Mouse (Mus musculus) telencephalon, adult 2 months (tissue): ENCODE data around the gene Sh3pxd2a.

Experiments
- DNase-seq: peaks from one replicate; pipeline ENCODE4 v3.0.0-alpha.2; 2011; ENCODE audit warnings: low read depth, low spot score

Sh3pxd2a gene

DNA sequence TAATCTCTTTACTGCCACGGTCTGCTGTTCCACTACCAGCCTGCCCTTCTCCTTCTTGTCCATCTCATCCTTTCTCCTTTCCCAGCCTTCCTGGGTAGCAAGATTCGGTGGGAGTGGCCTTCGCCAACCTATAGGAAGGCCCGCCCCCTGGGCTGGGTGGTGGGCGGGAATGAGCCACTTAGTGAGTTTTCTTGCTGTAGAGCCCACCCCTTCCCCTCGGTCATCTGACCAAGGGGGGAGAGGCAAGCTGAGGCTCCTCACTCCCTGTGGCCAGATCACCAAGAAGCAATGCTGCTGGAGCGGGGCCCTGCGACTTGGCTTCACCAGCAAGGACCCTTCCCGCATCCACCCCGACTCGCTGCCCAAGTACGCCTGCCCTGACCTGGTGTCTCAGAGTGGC is 224.1 kb downstream of the Sh3pxd2a start:
- DNase-seq: no peak

DNA sequence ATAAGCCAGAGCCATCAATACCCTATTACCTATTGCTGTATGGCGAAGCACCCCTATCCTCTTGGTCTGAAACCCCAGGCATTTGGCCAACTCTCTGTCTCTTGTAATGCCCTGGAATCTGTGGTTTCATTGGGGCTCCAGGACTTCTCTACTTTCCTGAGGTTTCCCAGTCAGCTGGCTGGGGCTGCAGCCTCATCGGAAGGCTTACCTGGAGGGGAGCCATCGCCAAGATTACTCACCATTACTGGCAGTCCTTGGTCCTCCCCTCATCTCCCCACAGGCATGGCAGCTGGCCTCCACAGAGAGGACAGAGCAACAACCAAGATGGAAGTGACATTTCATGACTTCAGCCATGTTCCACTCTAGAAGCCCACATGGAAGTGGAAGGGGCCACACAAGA is 231.1 kb downstream of the Sh3pxd2a start:
- DNase-seq: no peak

DNA sequence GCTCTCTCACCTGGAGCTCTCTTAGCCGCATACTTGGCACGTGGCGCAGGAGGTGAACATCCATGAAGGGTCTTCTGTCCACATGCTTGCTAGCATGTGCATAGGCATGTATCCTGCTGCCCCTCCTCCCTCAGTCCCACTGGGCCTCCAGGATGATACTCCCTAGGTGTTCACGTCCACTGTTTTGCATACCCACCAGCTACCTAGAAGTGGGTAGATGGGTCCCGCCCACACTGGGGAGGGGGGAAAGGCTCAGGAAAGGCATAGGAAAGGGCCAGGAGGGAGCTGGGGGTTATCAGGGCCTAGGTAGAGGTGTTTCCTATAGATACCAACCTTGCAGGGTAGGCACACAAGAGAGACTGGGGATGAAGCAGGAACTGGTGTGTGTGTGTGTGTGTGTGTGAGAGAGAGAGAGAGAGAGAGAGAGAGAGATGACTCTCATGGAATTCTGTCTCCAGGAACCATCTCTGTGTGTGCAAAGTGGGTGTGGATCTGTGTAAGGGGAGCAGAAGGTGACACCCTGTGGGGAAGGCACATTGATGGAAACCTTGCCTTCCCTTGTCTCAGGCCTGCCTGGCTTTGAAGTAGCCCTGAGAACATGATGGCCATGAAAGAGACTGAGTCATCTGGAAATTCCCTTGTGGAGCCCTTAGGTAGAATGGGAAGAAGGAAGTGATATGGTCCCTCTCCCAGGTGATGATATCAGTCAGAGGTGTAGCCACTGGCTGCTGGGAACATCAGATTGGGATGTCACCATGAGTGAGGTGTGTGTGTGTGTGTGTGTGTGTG is 231.9 kb downstream of the Sh3pxd2a start:
- no peak for DNase-seq

DNA sequence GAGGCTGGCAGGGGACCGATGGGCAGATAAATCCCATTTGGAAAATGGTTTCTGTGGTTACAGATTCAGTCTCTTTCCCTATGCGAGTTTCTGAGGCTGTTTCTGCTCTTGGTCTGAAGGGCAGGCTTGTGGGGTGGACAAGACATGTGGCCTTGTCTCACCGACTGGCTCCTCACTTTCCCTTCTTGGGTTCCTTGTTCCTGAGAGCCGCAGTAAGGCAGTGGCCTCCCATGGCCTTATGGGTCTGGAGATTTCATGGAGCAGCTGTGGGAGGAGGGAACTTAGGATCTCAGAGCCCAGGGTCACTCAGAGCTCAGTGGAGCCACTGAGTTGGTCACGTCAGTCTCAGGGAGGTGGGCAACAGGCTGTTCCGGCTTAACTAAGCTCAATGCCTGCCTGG is 232.8 kb downstream of the Sh3pxd2a start:
- no peak for DNase-seq

DNA sequence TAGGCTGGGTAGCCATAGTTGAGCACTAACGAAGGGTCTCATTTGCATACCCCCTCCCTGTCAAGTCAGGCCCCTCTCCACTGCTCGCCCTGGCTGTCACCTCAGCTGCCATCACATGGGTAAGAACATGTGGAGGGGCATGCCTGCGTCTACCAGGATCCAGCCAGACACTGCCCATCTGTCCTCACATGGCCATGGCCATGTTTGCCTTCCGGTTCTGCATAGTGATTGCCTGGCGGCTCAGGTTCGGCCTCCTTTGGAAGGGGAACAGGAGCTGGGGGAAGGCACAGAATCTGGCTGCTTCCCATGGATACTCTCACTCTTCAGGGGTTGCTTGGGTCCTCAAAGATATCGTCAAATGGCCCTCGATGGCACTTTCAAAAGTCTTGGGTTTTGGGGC is 233.5 kb downstream of the Sh3pxd2a start:
- DNase-seq: no peak

DNA sequence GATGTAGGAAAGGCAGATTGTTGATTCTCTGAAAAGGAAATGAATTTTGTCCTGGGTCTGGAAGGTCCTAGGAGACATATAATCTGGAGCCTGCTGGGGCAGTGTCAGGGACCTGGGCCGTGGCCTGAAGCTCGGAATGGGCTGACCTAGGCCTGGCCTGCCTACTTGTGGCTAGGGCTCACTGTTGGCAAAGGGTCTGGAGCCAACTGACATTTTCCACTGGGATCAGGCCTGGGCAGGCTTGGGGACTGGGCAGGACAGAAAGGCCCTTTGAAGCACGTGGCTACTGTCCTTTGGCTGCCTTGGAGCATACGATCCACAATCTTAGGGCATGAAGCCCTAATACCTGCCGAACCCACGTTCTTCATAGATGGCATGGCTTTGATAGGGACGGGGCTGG is 234.1 kb downstream of the Sh3pxd2a start:
- DNase-seq: no peak

DNA sequence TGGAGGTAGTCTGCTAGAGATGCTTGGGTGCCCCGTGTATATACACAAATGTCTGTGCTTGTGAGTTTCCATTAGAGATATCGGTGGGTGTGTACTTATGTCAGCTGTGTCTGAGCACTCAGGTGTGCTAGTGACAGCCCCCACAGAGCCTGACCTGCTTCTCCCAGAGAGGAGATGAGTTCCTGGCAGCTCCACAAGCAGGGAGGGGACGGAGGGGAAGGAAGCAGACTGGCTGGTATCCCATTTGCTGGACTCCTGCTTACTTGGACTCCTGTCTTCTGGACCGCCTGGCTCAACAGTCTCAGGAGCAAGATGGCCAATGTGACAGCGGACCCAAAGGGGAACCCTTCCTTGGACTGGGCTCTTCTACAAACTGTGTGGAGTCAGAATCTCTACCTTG is 234.7 kb downstream of the Sh3pxd2a start:
- no peak for DNase-seq

DNA sequence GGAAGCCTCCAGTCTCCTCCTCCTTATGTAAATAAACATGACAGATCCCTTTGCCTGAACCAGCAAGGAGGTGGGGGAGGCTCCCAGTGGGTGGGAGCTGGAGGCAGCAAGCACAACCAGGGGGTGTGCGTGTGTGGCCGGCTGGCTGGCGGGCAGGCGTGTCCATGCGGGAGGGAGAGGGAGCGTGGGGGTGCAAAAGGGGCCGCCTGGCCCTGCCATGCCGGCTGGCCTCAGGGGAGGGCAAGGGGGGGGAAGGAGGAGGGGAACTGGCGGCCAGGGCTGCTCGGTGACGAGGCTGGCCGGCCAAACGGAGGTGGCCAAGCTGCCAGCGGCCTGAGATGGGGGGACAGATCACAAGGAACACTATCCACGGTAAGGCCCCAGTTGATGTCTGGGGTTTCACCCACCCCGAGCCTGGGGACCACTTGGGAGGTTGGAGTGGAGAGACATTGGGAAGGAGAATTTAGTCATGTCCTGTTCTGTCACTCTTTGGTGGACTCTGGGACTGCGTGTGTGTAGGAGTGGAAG is 235.4 kb downstream of the Sh3pxd2a start:
- DNase-seq: peak; percentile 58

DNA sequence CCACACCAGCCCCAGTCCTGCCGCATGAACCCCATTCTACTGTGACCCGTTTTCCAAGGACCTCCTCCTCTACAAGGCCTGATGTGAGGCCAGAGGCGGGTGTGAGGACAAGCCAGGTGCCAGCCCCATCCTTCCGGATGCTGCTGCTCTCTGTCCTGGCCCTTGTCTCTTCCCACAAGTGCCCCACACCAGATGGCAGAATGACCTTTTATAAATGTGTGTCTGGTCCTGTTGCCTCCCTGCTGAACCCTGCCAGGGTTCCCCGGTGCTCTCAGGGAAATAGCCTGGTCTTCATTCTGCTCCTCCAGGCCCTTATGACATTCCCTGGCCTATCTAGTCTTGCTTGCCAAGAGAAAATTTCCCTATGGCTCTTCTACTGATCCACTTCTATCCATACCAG is 238.4 kb downstream of the Sh3pxd2a start:
- no peak for DNase-seq

DNA sequence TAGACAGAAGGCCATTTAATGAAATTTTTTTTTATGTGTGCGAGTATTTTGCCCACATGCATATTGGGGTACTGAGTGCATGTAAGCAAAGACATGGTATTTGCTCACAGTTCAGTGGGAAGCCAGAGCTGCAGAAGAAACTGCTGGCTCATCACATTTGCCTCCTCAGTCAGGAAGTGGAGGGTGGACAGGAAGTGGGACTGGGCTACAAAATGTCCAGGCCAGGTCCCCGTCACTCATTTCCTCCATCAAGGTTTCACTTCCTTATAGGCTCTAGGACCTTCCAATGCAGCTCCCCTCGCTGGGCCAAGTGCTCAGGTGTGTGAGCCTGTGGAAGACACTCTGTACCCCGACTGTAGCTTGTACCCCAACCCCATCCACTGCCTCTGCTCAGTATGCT is 239.5 kb downstream of the Sh3pxd2a start:
- no peak for DNase-seq

DNA sequence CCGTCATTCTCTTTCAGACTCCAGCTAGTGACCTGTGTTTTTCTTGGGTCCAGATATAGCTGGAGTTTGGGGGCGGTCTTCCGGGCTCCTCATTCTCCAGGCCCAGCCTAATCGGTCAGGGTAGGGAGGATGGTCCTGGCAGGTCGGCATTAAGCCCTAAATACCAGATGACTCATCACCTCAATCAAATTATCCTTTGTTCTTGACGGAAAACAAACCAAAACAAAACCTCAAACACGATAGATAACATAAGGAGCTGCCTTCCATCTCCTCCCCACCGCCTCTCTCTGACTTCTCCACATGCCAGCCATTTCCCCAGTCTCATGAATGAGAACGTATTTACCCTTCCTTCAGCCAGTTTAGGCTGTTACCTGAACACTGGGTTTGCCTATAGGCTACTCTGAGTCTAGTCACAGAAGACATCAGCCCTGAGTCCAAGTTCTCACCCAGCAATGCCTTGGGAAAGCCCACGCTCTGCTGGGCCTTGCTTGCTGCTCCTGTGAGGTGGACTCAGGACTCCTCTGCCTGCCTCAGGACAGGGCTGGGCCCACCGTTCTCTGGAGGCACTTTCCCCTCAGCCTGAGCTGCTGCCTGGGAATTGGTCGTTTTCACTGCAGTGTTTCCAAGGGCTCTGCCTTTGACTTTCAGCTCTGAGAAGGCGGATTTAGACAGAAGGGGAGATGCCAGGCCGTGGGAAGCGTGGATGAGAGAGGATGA is 241.2 kb downstream of the Sh3pxd2a start:
- DNase-seq: no peak

DNA sequence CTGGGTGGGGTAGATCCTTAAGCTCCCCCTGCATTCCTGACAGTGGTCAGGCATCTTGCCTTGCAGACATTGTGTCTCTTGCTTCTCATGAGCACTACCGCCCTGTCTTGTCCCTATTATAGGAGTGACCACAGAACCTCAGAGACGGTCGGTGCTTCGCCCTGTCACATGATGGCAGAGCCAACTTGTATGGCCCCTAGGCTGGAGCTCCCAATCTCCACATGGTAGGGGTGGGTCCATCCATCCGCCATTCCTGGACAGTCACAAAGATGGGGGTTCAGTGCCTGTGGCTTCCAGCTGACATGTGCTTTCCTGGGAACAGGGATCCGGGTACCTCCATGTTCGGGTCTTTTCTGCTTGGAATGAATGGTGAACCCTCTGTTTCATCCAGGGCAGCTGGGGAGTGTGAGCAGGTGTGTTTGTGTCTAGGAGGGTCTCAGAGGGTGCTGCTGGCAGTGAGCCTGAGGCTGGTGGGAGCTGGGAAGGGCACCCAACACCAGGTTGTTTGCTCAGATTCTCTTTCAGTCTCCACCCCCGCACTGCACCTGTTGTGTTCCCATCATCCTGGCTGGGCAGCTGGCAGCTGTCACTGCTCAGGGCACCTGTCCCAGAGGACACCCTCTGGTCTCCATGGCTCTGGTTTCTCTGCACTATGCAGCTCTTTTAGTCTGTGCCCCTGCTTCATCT is 241.9 kb downstream of the Sh3pxd2a start:
- no peak for DNase-seq

DNA sequence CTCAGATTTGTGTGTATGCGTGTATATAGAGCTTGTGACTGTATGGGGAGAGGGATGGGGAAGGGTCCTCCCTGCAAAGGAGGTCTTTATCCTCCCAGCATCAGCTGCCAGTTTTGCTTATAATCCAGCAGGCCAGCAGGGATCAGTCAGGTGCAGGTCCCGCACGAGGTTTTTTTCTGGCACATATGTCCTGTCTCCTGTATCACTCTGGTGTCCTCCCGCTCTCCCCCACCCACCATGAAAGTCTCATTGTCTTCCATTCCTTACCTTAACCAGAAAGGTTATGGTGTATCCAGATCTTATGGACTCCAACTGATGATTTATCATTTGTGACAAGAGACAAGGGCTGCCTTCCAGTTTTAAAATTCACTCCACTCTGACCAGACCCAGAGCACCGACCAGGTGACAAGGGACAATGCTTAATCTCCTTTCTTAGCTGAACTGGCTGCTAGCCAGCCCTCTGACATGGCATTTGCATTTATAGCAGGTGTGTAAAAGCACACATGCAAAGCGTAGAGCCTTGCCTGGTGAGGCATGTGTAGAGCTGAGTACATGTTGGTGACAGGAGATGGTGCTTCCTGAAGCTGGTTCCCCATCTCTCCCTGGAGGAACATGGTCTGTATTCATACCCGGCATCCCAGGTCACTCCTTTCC is 242.6 kb downstream of the Sh3pxd2a start:
- DNase-seq: no peak

DNA sequence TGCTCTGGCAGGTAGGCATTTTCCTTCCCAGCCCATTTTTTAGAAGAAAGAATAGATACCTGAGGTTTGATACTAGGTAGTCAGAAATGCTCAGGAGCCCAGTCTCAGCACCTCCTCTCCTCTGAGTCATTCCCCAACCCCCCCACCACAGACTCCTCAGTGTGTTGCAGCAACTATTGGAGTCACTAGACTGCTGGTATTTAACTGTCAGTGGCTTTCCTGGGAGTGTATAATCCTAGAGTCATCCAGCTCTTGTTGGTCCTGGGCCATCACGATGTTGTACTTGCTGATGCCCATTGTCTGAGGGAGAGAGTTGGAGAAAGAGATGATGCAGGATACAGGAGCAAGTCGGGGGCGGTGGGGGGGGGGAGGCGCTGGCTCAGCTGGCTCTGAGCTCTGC is 243.2 kb downstream of the Sh3pxd2a start:
- DNase-seq: no peak

DNA sequence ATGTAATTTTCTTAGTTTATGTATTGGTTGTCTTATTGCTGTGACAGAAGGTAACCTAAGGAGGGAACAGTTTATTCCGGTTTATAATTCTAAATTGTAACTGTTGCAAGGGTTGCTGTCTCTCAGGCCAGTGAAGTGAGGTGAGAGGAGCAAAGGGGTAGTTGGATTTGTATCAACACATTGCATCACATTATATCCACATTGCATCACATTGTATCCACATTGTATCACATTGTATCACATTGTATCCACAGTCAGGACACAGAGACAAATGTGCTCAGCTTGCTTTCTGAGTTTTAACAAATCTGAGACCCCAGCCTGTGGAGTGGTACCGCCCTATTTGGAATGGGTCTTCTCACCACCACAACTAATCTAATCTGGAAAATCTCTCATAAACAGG is 244.0 kb downstream of the Sh3pxd2a start:
- no peak for DNase-seq

DNA sequence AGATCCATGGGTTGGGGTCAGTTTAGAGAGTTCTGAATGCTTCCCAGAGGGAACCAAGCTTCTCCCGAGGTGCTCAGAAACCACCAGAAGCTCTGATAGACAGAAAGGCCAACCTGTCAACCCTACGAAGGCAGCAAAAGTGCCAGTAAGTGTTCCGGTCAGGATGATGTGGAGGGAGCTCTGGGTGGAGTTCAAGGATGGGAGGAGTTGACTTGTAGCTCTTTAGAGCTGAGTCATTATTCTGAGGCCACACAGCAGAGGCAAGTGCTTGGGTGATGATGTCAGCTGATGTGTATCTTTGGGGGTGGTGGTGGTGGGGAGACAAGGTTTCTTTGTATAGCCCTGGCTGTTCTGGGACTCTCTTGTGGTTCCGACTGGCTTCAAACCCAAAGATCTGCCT is 244.6 kb downstream of the Sh3pxd2a start:
- DNase-seq: no peak

DNA sequence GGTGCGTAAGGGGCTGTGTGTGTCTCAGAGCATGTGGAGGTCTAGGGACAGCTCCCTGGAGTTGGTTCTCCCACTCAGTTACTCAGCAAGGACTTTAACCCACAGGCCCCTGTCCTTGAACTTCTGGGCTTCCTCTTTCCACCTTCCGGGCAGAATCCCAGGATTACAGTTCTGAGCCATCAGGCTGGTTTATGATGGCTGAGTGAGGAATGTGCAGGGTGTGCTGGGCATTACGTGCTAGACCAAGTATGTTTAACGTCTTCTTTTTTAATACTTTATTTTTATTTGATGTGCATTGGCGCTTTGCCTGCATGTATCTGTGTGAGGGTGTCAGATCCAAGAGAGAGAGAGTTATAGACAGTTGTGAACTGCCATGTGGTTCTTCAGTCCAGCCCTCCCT is 247.4 kb downstream of the Sh3pxd2a start:
- no peak for DNase-seq

DNA sequence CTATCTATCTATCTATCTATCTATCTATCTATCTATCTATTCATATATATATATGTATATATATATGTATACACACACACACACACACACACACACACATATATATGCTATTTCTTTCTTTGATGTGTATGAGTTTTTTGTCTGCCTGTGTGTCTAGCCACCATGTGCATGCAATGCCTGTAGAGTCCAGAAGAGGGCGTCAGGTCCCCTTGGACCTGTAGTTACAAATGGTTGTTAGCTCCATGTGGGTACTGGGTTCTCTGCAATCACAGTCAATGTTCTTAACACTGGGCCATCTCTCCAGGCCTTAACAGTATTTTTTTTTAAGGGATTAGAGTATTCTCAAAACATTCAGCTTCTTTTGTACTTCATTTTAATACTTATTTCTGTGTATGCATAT is 250.7 kb downstream of the Sh3pxd2a start:
- DNase-seq: no peak

DNA sequence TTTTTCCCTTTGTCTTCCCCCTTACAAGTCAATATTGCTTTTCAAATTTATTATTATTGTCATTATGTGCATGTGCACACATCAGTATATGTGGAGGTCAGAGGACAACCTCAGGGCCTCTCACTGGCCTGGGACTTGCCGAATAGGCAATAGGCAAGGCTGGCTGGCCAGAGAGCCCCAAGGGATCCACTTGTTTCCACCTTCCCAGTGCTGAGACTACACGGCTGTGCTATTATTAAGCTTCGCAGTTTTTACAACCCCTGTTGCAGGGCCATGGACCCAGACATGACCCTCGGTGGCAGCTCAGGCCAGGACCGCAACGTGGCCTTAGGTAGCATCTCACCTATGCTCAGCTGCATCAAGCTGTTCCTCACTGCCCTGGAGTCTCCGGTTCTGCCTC is 251.8 kb downstream of the Sh3pxd2a start:
- no peak for DNase-seq

DNA sequence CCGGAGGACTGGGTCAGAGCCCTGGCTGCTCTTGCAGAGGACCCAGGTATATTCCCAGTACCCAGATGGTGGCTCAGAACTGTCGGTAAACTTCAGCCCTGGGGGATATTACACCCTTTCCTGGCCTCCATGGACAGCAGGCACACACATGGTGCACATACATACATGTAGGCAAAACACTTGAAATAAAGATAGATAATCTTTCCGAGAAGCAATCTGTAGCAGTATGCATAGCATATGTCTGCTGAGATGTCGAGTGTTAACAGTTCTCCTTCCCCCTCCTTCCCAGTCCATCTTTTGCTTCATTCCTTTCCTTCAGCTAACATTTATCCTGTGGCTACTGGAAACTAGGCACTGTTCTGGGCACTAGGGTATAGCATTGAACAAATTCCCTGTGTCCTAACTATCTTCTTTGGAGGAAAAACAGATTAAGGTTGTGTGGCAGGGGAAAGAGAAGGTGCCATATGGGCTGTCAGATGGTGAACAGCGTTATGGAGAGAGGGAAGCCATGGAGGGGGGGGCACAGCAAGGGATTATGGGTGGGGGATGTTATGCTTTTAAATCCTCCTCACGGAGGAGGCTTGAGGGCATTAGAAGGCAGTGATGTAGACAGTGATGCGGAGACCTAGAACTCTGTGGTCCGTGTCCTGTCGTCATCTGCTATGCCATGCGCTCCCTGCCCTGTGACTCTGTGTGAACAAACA is 252.4 kb downstream of the Sh3pxd2a start:
- no peak for DNase-seq

DNA sequence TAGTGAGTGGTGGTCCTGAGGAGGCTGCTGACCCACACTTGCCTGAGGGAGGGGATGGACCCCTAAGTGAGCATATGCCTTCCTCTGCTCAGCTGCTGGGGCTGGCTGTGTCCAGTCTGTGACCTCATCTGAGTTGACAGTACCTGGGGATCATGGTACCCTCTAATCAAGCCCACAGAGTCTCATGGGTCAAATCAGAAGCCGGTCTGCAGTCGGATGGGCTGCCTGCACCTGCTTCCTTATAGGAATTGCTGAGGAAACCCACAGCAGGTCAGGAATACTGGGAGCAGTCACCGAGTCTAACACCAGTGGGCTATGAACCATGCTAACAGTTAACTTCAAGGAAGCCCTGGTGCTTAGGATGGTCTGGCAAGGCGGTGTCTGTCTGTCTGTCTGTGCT is 253.8 kb downstream of the Sh3pxd2a start:
- no peak for DNase-seq
